Mouse (Mus musculus): Measurements from ENCODE around the gene Osbpl8. TPM values are rescaled to one million over a fixed set of nuclear protein-coding genes. Genes with fewer than 3 reads are reported as not detected.
"Not testable (repeated sequence)": the region's sequence is repeated elsewhere in the genome, so short reads cannot be mapped to it uniquely, and the experiment has no call there.

Osbpl8 gene
- polyA plus RNA-seq, 1 experiment, result 10.7 TPM

DNA sequence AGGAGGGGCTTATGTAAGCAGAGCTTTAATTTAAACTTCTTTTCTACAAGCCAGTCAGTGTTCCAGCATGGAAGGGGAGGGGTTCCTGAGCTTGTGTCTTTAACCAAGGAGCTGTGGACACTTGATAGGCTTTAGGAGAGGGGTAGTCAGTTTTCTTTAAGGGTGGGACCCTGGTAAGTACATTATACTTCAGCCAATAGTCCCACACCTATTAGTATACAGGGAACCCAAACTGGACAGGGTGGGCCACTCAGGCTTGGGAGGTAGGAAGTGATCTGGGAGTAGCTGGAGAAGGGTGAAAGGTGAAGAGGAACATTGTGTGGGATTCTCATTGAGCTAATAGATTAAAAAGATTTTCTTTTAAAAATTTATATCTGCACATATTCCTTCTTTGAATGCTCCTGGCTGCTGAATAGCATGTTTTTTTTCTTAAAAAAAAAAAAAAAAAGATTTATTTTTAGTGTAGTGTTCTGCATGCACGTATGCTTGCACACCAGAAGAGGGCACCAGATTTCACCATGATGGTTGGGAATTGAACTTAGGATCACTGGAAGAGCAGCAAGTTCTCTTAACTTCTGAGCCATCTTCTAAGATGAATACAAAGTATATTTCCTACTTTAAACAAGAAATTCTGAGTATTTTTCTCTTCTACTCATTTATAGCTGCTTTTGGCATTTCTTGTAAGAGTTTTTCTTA is 21.2 kb downstream of the Osbpl8 start:
- no peak for DNase-seq (ENCODE audit: low spot score)

DNA sequence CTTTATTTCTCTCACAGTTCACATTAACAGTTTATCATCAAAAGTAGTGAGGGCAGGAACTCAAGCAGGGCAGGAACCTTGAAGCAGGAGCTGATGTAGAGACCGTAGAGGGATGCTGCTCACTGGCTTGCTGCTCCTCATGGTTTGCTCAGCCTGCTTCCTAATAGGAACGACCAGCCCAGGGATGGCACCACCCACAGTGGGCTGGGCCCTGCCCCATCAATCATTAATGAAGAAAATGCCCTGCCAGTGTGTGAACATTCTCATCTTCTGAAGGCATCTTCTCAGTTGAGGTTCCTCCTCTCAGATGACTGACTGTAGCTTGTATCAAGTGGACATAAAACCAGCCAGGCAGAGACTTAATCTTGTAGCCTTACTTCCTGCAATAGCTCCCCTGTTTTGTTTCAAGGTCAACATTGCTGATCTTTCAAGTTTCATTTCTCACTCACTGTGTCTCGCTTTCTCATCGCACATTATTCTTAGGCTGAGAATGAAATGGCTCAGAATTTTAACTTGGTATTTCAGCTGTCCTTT is 24.5 kb downstream of the Osbpl8 start:
- no peak for DNase-seq (ENCODE audit: low spot score)

GRCm38 (mm10) chr10:111190110-111190795 is 25.7 kb downstream of the Osbpl8 start:
- DNase-seq (ENCODE audit: low spot score), result no peak

DNA sequence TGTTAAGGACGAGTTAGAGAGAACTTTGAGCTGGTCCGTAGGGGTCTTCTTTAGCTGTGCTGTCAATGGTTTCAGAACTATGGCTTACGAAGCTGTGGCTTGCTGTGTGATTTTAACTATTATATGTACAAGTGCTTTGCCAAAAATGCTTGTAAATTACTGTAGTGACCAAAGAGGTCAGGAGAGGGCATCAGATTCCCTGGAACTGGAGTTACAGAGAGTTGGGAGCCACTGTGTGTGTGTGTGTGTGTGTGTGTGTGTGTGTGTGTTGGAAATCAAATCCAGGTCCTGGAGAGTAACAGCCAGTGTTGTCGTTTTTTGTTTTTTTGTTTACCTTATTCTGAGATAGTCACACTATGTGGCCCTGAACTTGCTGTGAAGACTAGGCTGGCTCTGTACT is 29.0 kb downstream of the Osbpl8 start:
- DNase-seq (ENCODE audit: low spot score), result no peak

DNA sequence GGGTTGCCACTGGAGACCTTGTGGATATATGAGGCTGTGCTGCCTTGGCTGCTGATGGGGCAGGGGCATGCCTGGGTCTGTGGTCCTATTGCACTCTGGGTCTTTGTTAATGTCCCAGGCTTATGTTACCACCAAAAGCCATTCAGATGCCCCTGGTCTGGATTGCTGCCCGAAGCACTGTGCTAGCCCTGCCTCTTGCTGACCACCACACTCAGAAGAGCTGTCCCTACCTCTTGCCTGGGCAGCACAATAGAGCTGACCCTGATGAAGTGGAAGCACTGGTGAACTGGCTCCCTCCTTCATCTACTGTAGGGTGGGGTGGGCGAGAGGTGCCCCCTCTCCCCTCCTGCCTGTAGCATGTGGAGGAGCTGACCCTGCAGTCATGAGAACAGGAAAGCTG is 31.6 kb downstream of the Osbpl8 start:
- no peak for DNase-seq (ENCODE audit: low spot score)

DNA sequence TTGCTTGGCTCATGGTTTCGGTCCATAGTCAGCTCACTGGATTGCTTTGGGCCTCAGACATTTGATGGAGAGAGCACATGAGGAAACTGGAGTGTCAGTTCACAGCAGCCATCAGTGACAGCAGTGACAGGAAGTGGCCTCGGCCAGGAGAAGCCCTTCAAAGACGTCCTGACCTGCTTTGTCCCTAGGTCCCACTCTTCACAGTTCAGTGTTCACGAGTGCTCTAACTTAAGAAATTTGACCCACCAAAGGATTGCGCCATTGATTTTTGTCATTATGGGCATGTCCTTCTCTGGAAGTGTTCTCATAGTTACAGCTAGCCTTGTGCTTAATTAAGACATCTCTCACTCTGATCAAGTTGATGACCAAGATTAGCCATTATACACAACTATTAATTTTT is 34.2 kb downstream of the Osbpl8 start:
- DNase-seq (ENCODE audit: low spot score), result not testable (repeated sequence)

DNA sequence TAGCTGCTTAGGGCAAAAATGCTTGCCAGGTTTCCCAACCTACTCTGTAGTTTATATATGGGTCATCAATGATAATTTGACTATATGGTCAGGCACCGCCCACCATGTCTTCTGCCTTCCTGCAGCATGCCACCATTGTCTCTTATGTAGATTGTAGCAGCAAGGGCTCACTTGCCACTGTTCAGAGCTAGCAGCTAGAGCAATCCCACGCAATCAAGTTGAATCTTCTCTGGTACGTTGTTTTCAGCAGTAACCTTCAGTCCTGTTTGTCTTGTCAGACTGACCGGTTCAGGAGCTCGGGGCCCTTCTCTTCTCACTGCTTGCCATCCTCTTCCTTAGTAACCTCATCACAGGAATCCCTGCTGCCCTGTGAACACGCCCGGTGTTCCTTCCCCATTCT is 36.6 kb downstream of the Osbpl8 start:
- DNase-seq (ENCODE audit: low spot score), result no peak

GRCm38 (mm10) chr10:111201666-111202065 is 37.1 kb downstream of the Osbpl8 start:
- no peak for DNase-seq (ENCODE audit: low spot score)

- DNase-seq (ENCODE audit: low spot score), result no peak
Observed at GRCm38 (mm10) chr10:111204089-111204488, 39.5 kb downstream of the Osbpl8 start.

DNA sequence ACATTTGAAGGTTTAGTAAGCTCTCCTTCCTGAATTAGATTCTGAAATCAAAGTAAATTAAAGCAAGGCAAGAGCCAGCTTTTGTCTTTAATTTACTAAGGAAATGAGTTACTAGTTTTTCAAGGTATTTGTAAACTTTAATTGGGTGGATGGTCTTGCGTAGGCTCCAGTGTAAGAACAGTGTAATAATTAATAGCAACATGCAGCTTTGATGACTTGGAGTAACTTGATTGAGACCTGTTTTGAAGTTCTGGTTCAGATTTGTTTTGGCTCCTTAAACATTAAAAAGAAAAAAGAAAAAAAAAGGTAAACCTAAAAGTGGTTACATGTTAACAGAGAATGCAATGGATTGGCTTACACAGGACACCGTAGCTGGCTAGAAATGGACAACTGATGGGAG is 40.9 kb downstream of the Osbpl8 start:
- DNase-seq (ENCODE audit: low spot score), result no peak

DNA sequence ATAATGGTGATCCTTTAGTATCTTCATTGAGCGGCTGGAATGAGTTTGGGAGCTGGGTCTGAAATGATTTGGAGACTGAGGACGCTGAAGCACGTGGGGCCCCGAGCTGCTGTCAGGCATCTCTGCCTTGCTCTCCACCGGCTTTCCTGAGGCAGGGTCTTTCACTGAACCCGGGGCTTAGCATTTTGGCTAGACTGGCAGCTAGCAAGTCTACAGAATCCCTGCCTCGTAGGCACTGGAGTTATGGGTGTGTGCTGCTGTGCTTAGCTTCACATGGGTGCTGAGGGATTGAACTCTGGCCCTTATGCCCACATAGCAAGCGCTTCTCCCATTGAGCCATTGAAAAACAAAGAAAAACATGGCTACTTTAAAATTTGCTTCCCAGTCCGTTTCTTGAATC is 42.8 kb downstream of the Osbpl8 start:
- DNase-seq (ENCODE audit: low spot score), result no peak

DNA sequence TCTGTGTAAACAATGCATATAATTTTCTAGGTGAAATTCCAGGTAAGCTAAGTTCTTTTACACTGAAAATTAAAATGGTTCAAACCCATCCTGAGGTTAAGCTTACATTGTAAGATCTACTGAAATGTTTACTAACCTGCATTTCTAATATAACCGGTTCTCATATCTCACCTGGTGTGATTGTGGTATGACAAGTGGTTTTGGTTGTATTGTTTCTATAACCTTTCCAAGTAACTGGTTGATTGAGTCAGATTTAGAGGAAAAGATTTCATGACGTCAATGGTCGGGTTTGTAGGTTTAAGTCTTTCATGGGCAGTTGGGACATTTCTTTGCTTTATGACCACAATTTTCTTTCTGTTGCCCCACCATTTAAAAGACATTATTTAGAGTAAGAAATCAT is 49.5 kb downstream of the Osbpl8 start:
- DNase-seq (ENCODE audit: low spot score), result no peak

- DNase-seq (ENCODE audit: low spot score), result no peak
Observed at GRCm38 (mm10) chr10:111214696-111215095, 50.1 kb downstream of the Osbpl8 start.

GRCm38 (mm10) chr10:111215572-111215971 is 51.0 kb downstream of the Osbpl8 start:
- DNase-seq (ENCODE audit: low spot score), result no peak

GRCm38 (mm10) chr10:111216111-111216510 is 51.6 kb downstream of the Osbpl8 start:
- DNase-seq (ENCODE audit: low spot score), result no peak

GRCm38 (mm10) chr10:111222535-111222934 is 58.0 kb downstream of the Osbpl8 start:
- DNase-seq (ENCODE audit: low spot score), result no peak

DNA sequence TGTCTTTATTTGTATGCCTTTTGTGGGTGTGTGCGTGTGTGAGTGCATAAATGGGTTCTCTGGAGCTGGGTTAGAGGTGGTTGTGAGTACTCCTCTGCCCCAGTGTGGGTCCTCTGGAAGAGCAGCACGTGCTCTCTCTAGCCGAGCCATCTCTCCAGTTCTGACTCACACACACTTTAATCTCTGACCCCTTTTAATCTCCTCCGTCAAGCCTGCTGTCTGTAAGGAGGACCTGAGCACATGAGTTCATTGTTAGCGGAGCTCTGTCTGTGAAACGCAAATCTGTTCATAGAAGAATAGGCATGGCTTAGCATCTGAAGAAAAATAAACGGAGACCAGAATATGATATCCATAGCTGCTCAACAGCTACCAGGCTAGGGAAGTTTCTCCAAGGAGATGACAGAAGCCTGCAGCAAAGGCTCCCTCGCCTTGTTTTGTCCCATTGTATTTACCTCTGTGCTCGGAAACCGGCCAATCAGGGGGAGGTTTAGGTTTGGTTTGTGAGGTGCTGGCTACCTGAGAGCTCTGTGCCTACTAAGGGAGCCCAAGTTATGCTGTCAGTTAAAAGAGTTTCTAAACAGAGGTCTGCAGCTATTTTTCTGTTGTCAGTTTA is 58.8 kb downstream of the Osbpl8 start:
- DNase-seq (ENCODE audit: low spot score), result no peak

DNA sequence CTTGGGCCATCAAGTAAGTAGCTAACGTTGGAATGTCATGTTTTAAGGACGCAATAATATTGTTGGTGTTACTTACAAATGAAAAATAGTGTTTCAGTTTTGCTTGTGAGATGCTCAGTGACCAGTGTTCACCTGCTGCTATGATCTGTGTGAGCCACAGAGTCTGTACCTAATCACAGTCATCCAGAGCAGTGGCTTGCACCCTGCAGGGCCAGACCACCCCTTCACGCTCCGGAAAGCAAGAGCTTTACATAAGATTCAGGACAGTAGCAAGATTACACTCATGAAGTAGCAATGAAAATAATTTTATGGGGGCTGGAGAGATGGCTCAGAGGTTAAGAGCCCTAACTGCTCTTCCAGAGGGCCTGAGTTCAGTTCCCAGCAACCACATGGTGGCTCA is 60.1 kb downstream of the Osbpl8 start:
- DNase-seq (ENCODE audit: low spot score), result no peak

DNA sequence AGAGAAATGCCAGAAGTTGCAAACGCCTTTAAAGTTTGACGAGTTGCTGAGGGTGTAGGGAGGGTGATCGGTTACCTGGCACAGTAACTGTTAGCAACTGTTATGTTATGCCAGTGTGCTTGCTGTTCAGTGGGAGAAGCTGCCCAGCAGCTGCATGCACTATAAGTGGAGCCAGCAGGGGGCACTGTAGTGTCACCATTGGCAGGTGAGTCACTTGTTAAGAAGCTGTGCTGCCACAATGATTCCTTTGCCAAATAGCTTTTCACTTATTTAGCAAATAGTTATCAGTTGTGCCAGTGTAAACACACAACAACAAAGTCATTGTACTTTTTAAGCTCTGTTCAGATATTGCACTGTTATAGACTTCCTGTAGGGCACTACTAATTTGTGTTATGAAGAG is 62.0 kb downstream of the Osbpl8 start:
- peak; percentile 84 for DNase-seq (ENCODE audit: low spot score)

DNA sequence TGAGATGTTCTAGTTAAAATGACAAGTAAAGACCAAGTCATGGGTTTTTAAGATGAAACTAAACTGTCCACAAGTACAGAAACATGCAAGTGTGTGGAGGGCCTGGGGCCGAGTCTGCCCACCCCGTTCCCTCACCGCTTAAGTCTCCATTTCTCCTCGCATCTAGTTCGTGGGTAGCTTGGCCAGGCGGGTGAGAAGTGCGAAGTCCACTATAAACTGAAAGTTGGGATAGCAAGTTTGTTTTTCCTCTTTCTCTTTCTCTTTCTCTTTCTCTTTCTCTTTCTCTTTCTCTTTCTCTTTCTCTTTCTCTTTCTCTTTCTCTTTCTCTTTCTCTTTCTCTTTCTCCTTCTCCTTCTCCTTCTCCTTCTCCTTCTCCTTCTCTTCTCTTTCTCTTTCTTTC is 67.7 kb downstream of the Osbpl8 start:
- DNase-seq (ENCODE audit: low spot score), result not testable (repeated sequence)

DNA sequence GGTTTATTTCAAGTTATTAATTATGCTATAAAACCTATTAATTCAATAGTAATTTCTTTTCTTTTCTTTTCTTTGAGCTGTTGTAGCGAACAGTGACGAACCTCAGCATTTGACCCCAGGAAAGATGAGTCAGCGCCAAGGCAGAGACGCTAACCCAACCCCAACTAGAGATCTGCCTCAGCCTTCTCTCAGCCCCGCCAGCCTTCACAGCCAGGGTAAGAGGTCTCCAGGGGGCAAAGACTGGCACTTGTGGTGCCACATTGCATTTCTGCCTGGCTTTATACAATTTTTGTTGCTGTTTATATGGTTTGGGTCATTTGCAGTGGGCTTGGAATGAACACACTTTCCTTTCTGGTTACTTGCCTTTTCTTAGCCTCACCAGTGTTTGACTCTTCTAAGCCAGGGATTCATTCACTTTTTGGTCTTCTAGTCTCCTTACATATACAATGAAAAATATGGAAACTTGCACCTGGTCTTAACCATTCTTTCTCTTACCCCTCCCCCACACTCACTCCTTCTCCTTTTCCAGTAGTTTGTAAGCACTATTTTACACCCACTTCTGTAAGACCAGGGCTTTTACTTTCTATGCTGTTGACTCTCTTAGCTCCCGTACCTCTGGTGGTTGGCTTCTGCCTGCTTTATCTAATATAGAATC is 69.1 kb downstream of the Osbpl8 start:
- no peak for DNase-seq (ENCODE audit: low spot score)

Data from urinary bladder, adult 2 months (tissue).